Mouse (Mus musculus): ENCODE measurements at regions not wholly inside any gene's neighbourhood (a gene's known extent, or its start where the extent isn't known, plus 50 kb on each side); places are given as distances from the start of the nearest gene placed in this dataset.

- H3K9me3 ChIP-seq (ENCODE audit: control insufficient read depth, low read length): no peaks in the 10 kb centered on the region
- ATAC-seq (ENCODE audit: insufficient number of reproducible peaks, low FRiP score, low TSS enrichment, low read depth): no peak
- H3K4me2 ChIP-seq (ENCODE audit: low read depth, severe bottlenecking): no peak overlapping the region
- H3K27ac ChIP-seq (replicated peaks; ENCODE audit: low read depth, low read length): no peak overlapping the region
- H3K9ac ChIP-seq (ENCODE audit: low read length): no peak overlapping the region
- WGBS: 89% methylated on average over 2 of the region's 2 CpGs
- H3K36me3 ChIP-seq (ENCODE audit: control insufficient read depth, insufficient read depth, low read length): no peaks in the 10 kb centered on the region
- no peak for DNase-seq (ENCODE audit: low spot score)
- H3K4me1 ChIP-seq (ENCODE audit: control insufficient read depth, insufficient read depth, low read length): no peaks in the 10 kb centered on the region
- no peak overlapping the region for H3K4me3 ChIP-seq (ENCODE audit: low read depth, low read length)
- H3K27me3 ChIP-seq (ENCODE audit: control insufficient read depth, insufficient read depth, low read length): no peaks in the 10 kb centered on the region
These were observed 1035.2 kb upstream of the B3galt2 start for GRCm38 (mm10) chr1:142605224-142605623.

GRCm38 (mm10) chr1:142606082-142606481, 1034.4 kb upstream of the B3galt2 start:
- ATAC-seq (ENCODE audit: insufficient number of reproducible peaks, low FRiP score, low TSS enrichment, low read depth) (no peak), DNase-seq (ENCODE audit: low spot score) (no peak)
- no peak overlapping the region for H3K27ac ChIP-seq (replicated peaks; ENCODE audit: low read depth, low read length)
- H3K27me3 ChIP-seq (ENCODE audit: control insufficient read depth, insufficient read depth, low read length): no peaks in the 10 kb centered on the region
- H3K4me2 ChIP-seq (ENCODE audit: low read depth, severe bottlenecking): no peak overlapping the region
- no peaks in the 10 kb centered on the region for H3K9me3 ChIP-seq (ENCODE audit: control insufficient read depth, low read length)
- no peaks in the 10 kb centered on the region for H3K36me3 ChIP-seq (ENCODE audit: control insufficient read depth, insufficient read depth, low read length)
- no peaks in the 10 kb centered on the region for H3K4me1 ChIP-seq (ENCODE audit: control insufficient read depth, insufficient read depth, low read length)
- WGBS: 85% methylated on average over 1 of the region's 1 CpGs
- no peak overlapping the region for H3K9ac ChIP-seq (ENCODE audit: low read length)
- H3K4me3 ChIP-seq (ENCODE audit: low read depth, low read length): no peak overlapping the region

DNA sequence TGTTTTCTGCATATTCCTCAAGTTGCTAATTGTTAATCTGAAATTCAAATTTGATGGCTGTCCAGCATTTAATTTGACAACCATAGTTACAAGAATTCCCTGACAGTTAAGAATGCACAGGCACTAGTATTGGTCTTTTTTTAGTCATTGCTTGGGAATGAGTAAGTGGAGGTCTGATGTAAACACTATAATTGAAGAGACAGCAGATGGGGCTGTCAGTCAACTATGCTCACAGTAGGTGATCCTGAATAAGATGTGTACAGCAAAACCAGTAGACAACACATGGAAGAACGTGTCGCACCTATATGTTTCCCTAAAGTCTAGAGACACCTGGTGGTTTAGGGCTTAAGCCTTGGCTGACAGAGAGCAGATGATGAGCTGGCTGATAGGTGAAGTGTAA, 1019.0 kb upstream of the B3galt2 start:
- H3K9ac ChIP-seq (ENCODE audit: low read length): no peak overlapping the region
- no peak overlapping the region for H3K4me2 ChIP-seq (ENCODE audit: low read depth, severe bottlenecking)
- no peak for DNase-seq (ENCODE audit: low spot score)
- no peak for ATAC-seq (ENCODE audit: insufficient number of reproducible peaks, low FRiP score, low TSS enrichment, low read depth)
- H3K4me1 ChIP-seq (ENCODE audit: control insufficient read depth, insufficient read depth, low read length): no peaks in the 10 kb centered on the region
- H3K36me3 ChIP-seq (ENCODE audit: control insufficient read depth, insufficient read depth, low read length): no peaks in the 10 kb centered on the region
- H3K4me3 ChIP-seq (ENCODE audit: low read depth, low read length): no peak overlapping the region
- no peak overlapping the region for H3K27ac ChIP-seq (replicated peaks; ENCODE audit: low read depth, low read length)
- WGBS: 94% methylated on average over 2 of the region's 2 CpGs
- H3K27me3 ChIP-seq (ENCODE audit: control insufficient read depth, insufficient read depth, low read length): no peaks in the 10 kb centered on the region
- no peaks in the 10 kb centered on the region for H3K9me3 ChIP-seq (ENCODE audit: control insufficient read depth, low read length)

DNA sequence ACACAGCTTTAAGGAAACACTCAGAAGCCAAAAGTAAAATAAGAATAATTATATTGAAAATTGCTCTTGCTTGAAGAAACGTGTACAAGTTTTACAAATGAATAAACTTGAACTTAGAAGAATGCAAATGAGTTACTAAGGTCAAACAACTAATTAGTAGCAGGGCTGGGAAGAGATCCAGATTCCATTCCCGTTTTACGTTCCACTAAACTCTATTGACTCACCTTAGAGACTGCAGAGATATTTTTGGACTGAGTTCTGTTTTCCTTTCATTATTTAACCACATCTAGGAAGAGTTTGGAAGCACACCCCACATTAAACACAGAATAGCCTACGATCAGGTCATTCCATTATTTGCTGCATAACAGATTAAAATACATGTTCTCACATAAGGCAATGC, 1016.2 kb upstream of the B3galt2 start:
- ATAC-seq (ENCODE audit: insufficient number of reproducible peaks, low FRiP score, low TSS enrichment, low read depth): no peak
- Histone ChIP-seq H3K27me3 (ENCODE audit: control insufficient read depth, insufficient read depth, low read length) (no peaks in the 10 kb centered on the region), H3K4me1 (ENCODE audit: control insufficient read depth, insufficient read depth, low read length) (no peaks in the 10 kb centered on the region), H3K4me3 (ENCODE audit: low read depth, low read length) (no peak overlapping the region), H3K9me3 (ENCODE audit: control insufficient read depth, low read length) (no peaks in the 10 kb centered on the region), H3K36me3 (ENCODE audit: control insufficient read depth, insufficient read depth, low read length) (no peaks in the 10 kb centered on the region), H3K27ac (replicated peaks; ENCODE audit: low read depth, low read length) (no peak overlapping the region), H3K4me2 (ENCODE audit: low read depth, severe bottlenecking) (no peak overlapping the region), H3K9ac (ENCODE audit: low read length) (no peak overlapping the region)
- 72% methylated on average over 4 of the region's 4 CpGs for WGBS
- DNase-seq (ENCODE audit: low spot score): no peak

DNA sequence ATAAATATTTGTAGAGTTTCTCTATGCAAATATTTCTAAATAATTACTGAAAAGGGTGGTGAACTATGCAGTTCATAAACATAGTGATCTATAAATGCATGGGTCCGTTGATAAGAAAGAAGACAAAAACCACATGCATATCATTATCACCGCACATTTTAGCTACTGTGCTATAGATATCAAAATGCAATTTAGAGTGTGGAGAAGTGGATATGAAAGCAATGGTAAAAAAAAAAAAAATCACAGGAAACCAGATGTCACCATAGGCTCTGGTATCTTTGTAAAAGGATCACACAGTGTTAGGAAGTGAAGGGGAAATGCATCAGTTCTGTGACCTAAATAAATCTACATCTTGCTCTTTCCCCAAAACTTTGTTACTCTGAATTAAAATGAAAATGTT, 985.2 kb upstream of the B3galt2 start:
- Histone ChIP-seq H3K27me3 (ENCODE audit: control insufficient read depth, insufficient read depth, low read length) (no peaks in the 10 kb centered on the region), H3K9me3 (ENCODE audit: control insufficient read depth, low read length) (no peaks in the 10 kb centered on the region), H3K9ac (ENCODE audit: low read length) (no peak overlapping the region), H3K4me3 (ENCODE audit: low read depth, low read length) (no peak overlapping the region), H3K4me2 (ENCODE audit: low read depth, severe bottlenecking) (no peak overlapping the region), H3K27ac (replicated peaks; ENCODE audit: low read depth, low read length) (no peak overlapping the region), H3K4me1 (ENCODE audit: control insufficient read depth, insufficient read depth, low read length) (no peaks in the 10 kb centered on the region), H3K36me3 (ENCODE audit: control insufficient read depth, insufficient read depth, low read length) (no peaks in the 10 kb centered on the region)
- WGBS: 92% methylated on average over 2 of the region's 2 CpGs
- DNase-seq (ENCODE audit: low spot score) (no peak), ATAC-seq (ENCODE audit: insufficient number of reproducible peaks, low FRiP score, low TSS enrichment, low read depth) (no peak)

GRCm38 (mm10) chr1:142665262-142665661, 975.2 kb upstream of the B3galt2 start:
- Histone ChIP-seq H3K27me3 (ENCODE audit: control insufficient read depth, insufficient read depth, low read length) (no peaks in the 10 kb centered on the region), H3K4me2 (ENCODE audit: low read depth, severe bottlenecking) (no peak overlapping the region), H3K27ac (replicated peaks; ENCODE audit: low read depth, low read length) (no peak overlapping the region), H3K9me3 (ENCODE audit: control insufficient read depth, low read length) (no peaks in the 10 kb centered on the region), H3K36me3 (ENCODE audit: control insufficient read depth, insufficient read depth, low read length) (no peaks in the 10 kb centered on the region), H3K9ac (ENCODE audit: low read length) (no peak overlapping the region), H3K4me3 (ENCODE audit: low read depth, low read length) (no peak overlapping the region), H3K4me1 (ENCODE audit: control insufficient read depth, insufficient read depth, low read length) (no peaks in the 10 kb centered on the region)
- ATAC-seq (ENCODE audit: insufficient number of reproducible peaks, low FRiP score, low TSS enrichment, low read depth): no peak
- no peak for DNase-seq (ENCODE audit: low spot score)
- WGBS: 88% methylated on average over 4 of the region's 4 CpGs

DNA sequence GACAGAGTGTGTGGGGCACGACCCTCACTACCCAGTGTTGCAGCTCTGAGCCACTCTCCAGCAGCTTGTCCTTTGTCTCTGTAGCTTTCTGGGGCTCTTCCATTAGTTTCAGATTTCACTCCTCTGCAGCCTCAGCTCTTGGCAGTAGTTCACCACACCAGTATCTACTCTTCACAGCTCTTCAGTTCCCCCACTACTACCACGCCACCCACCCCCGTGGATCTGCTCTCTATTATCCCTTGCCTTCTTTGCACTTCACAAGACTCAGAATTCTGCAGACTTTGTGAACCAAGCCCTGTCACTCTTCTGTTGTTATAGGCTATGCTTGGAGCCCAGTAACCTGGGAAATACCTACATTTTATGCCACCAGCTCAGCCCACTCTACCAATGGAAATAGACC, 960.5 kb upstream of the B3galt2 start:
- Histone ChIP-seq H3K4me3 (ENCODE audit: low read depth, low read length) (no peak overlapping the region), H3K27me3 (ENCODE audit: control insufficient read depth, insufficient read depth, low read length) (no peaks in the 10 kb centered on the region), H3K9me3 (ENCODE audit: control insufficient read depth, low read length) (no peaks in the 10 kb centered on the region), H3K36me3 (ENCODE audit: control insufficient read depth, insufficient read depth, low read length) (no peaks in the 10 kb centered on the region), H3K9ac (ENCODE audit: low read length) (no peak overlapping the region), H3K4me1 (ENCODE audit: control insufficient read depth, insufficient read depth, low read length) (no peaks in the 10 kb centered on the region), H3K27ac (replicated peaks; ENCODE audit: low read depth, low read length) (no peak overlapping the region), H3K4me2 (ENCODE audit: low read depth, severe bottlenecking) (no peak overlapping the region)
- DNase-seq (ENCODE audit: low spot score) (no peak), ATAC-seq (ENCODE audit: insufficient number of reproducible peaks, low FRiP score, low TSS enrichment, low read depth) (no peak)
- WGBS: 65% methylated on average over 3 of the region's 3 CpGs

- ATAC-seq (ENCODE audit: insufficient number of reproducible peaks, low FRiP score, low TSS enrichment, low read depth) (no peak), DNase-seq (ENCODE audit: low spot score) (no peak)
- no peaks in the 10 kb centered on the region for H3K9me3 ChIP-seq (ENCODE audit: control insufficient read depth, low read length)
- H3K4me1 ChIP-seq (ENCODE audit: control insufficient read depth, insufficient read depth, low read length): no peaks in the 10 kb centered on the region
- H3K4me2 ChIP-seq (ENCODE audit: low read depth, severe bottlenecking): no peak overlapping the region
- H3K4me3 ChIP-seq (ENCODE audit: low read depth, low read length): no peak overlapping the region
- H3K27ac ChIP-seq (replicated peaks; ENCODE audit: low read depth, low read length): no peak overlapping the region
- no peaks in the 10 kb centered on the region for H3K27me3 ChIP-seq (ENCODE audit: control insufficient read depth, insufficient read depth, low read length)
- no peak overlapping the region for H3K9ac ChIP-seq (ENCODE audit: low read length)
- H3K36me3 ChIP-seq (ENCODE audit: control insufficient read depth, insufficient read depth, low read length): no peaks in the 10 kb centered on the region
These were observed 951.6 kb upstream of the B3galt2 start for GRCm38 (mm10) chr1:142688828-142689227.

DNA sequence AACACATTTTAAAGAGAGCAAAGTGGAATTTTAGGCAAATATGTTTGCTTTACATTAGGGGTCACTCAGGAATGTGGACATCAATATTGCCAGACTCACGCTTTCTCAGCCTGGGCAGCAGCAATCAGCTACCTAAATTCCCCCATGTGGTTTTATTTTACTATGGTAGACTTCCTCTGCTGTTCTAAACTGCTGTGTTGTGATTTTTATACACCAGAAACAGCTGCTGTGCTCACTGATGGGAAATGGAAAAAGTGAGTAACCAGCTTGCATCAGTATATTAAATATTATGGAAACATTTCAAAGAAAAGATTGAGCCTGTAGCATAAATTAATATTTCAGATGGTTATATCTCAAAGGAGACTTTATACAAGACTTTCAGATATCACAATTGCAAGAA, 945.3 kb upstream of the B3galt2 start:
- DNase-seq (ENCODE audit: low spot score): no peak
- 23% methylated on average over 1 of the region's 1 CpGs for WGBS

More for the DNA sequence above, 945.3 kb upstream of the B3galt2 start:
- ATAC-seq (ENCODE audit: insufficient number of reproducible peaks, low FRiP score, low TSS enrichment, low read depth): no peak
- H3K27me3 ChIP-seq (ENCODE audit: control insufficient read depth, insufficient read depth, low read length): no peaks in the 10 kb centered on the region
- no peak overlapping the region for H3K27ac ChIP-seq (replicated peaks; ENCODE audit: low read depth, low read length)
- H3K9ac ChIP-seq (ENCODE audit: low read length): no peak overlapping the region
- H3K4me1 ChIP-seq (ENCODE audit: control insufficient read depth, insufficient read depth, low read length): no peaks in the 10 kb centered on the region
- no peak overlapping the region for H3K4me3 ChIP-seq (ENCODE audit: low read depth, low read length)
- no peaks in the 10 kb centered on the region for H3K36me3 ChIP-seq (ENCODE audit: control insufficient read depth, insufficient read depth, low read length)
- H3K9me3 ChIP-seq (ENCODE audit: control insufficient read depth, low read length): no peaks in the 10 kb centered on the region
- no peak overlapping the region for H3K4me2 ChIP-seq (ENCODE audit: low read depth, severe bottlenecking)
